Mouse (Mus musculus) intestine, embryonic 16.5 days (tissue): ENCODE measurements around the gene Itgb1bp2. TPM values are rescaled to one million over a fixed set of nuclear protein-coding genes. Genes with fewer than 3 reads are reported as not detected.
"Not testable (repeated sequence)": the region's sequence is repeated elsewhere in the genome, so short reads cannot be mapped to it uniquely, and the experiment has no call there.

Experiments
- ATAC-seq: fragments of 200-750 bp; cut with Nextera tagmentation; 2 replicates; pipeline ENCODE4 v1.8.0; 2017; ENCODE audit warnings: moderate TSS enrichment, moderate library complexity
- H3K27ac ChIP-seq: fragments of 300-500 bp; sonication (generic); 2 replicates; pipeline ENCODE4 v1.5.1; 2014; ENCODE audit warnings: mild to moderate bottlenecking, low read length
- H3K27me3 ChIP-seq: fragments of 300-500 bp; sonication (generic); replicated peaks from 2 replicates; pipeline ENCODE4 v1.6.1; 2014; ENCODE audit warnings: low read length, control low read depth, mixed read lengths; ENCODE audit not compliant: control insufficient read depth, insufficient read depth
- H3K36me3 ChIP-seq: fragments of 300-500 bp; sonication (generic); 2 replicates; pipeline ENCODE4 v1.6.1; 2014; ENCODE audit warnings: low read length, control low read depth; ENCODE audit not compliant: control insufficient read depth, insufficient read depth
- H3K4me1 ChIP-seq: fragments of 300-500 bp; sonication (generic); 2 replicates; pipeline ENCODE4 v1.6.1; 2014; ENCODE audit warnings: low read length, control low read depth, mixed read lengths; ENCODE audit not compliant: control insufficient read depth, insufficient read depth
- H3K4me2 ChIP-seq: fragments of 300-500 bp; sonication (generic); 2 replicates; pipeline ENCODE4 v1.6.1; 2014; ENCODE audit warnings: low read depth, low read length, control low read depth
- H3K4me3 ChIP-seq: fragments of 300-500 bp; sonication (generic); 2 replicates; pipeline ENCODE4 v1.5.1; 2014; ENCODE audit warnings: mild to moderate bottlenecking, low read length
- H3K9ac ChIP-seq: fragments of 300-500 bp; sonication (generic); 2 replicates; pipeline ENCODE4 v1.6.1; 2014; ENCODE audit warnings: low read depth, low read length
- H3K9me3 ChIP-seq: fragments of 300-500 bp; sonication (generic); 2 replicates; pipeline ENCODE4 v1.6.1; 2016; ENCODE audit warnings: low read length, control low read depth; ENCODE audit not compliant: control insufficient read depth
- WGBS: fragments of 180-500 bp; shearing (Covaris S2); extraction: QIAGEN DNeasy Blood & Tissue Kit; methylation state at CpG from one replicate; pipeline ENCODE4 v1.1.7; 2014; 5-methylcytosine and 5-hydroxymethylcytosine counted together
- polyA plus RNA-seq: library from polyadenylated mRNA; unstranded; fragments of >200 nt; fragmentation: Nextera tagmentation; extraction: Ambion mirVana; gene quantifications from 2 replicates; pipeline ENCODE4 v1.2.1, GENCODE M21; 2015

Itgb1bp2 gene
- polyA plus RNA-seq, 1 experiment from 2014 or later, result 1.3 TPM

DNA sequence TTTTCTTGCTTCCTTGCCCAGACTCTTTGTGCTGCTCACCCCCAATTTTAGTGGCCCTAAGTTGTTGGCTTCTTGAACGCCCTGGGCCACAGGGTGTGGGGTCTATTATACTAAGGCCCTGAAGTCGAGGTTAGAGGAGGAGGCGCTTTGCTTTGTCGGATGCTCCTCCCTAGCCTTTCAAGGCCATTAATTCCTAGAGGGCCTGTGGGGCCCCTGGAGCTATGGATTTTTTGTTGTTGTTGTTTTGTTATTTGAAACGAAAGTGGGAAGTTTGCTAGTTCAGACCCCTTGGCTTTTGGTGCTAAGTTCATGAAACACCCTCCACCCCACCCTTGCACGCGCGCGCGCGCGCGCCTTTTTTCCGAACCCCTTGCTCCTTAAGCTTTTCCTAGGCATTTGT, 18.9 kb upstream of the Itgb1bp2 start:
- Histone ChIP-seq H3K36me3 (no peaks in the 10 kb centered on the region), H3K4me2 (peak overlapping the region; percentile 45), H3K4me1 (no peaks in the 10 kb centered on the region), H3K9me3 (no peaks in the 10 kb centered on the region), H3K4me3 (peak overlapping the region; percentile 65), H3K9ac (peak overlapping the region; percentile 86), H3K27ac (peak overlapping the region; percentile 95), H3K27me3 (no peaks in the 10 kb centered on the region)
- 19% methylated on average over 14 of the region's 14 CpGs for WGBS
- peak; percentile 67 for ATAC-seq

DNA sequence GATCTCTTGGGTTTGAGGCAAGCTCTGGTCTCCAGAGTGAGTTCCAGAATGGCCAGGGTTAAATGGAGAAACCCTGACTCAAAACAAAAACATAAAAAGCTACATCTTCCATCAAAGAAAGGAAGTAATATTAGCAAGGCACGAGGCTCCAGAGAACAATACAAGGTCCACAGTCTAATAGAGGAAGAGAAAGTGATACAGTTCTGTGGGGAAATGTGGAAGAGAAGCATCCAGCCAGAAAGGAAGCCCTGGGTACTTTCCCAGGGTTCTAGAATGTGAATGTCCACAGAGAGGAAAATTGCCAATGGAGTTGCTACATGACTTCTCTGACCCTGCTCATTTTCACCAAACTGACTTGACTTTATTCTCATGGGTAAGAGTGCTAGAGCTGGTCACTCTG, 2.3 kb downstream of the Itgb1bp2 start:
- no peaks in the 10 kb centered on the region for H3K4me1 ChIP-seq
- H3K27me3 ChIP-seq, result peaks cover 3% of the 10 kb centered on the region; the same call in 1 of the 2 replicates
- H3K4me3 ChIP-seq, result no peak overlapping the region
- 52% methylated on average over 1 of the region's 1 CpGs for WGBS
- H3K9ac ChIP-seq, result no peak overlapping the region
- no peak for ATAC-seq
- no peak overlapping the region for H3K27ac ChIP-seq
- H3K36me3 ChIP-seq, result 0 out of 2 replicates have a peak, but pooled peaks cover 2% of the 10 kb centered on the region
- no peak overlapping the region for H3K4me2 ChIP-seq
- H3K9me3 ChIP-seq, result no peaks in the 10 kb centered on the region

DNA sequence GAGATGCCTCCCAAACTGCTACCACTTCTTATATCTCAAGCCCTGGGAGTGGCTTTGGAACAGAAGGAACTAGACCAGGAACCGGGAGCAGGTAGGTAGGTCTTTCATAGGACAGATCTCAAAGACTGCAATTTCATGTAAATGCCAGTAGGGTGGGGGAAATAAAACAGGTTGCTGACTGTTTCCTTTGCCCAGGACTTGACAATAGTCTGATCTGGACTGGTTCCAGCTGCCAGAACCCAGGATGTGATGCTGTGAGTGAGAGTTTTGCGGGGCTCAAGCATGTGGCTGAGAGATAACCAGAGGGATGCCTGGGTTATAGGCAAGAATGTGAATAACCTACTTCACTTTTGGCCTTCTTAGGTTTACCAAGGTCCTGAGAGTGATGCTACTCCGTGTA, 2.7 kb downstream of the Itgb1bp2 start:
- H3K36me3 ChIP-seq, result 0 out of 2 replicates have a peak, but pooled peaks cover 2% of the 10 kb centered on the region
- no peak for ATAC-seq
- peaks cover 3% of the 10 kb centered on the region; the same call in 1 of the 2 replicates for H3K27me3 ChIP-seq
- H3K4me1 ChIP-seq, result no peaks in the 10 kb centered on the region
- no peak overlapping the region for H3K27ac ChIP-seq
- no peaks in the 10 kb centered on the region for H3K9me3 ChIP-seq
- WGBS, result 79% methylated on average over 3 of the region's 3 CpGs
- no peak overlapping the region for H3K4me2 ChIP-seq
- H3K4me3 ChIP-seq, result no peak overlapping the region
- H3K9ac ChIP-seq, result no peak overlapping the region

DNA sequence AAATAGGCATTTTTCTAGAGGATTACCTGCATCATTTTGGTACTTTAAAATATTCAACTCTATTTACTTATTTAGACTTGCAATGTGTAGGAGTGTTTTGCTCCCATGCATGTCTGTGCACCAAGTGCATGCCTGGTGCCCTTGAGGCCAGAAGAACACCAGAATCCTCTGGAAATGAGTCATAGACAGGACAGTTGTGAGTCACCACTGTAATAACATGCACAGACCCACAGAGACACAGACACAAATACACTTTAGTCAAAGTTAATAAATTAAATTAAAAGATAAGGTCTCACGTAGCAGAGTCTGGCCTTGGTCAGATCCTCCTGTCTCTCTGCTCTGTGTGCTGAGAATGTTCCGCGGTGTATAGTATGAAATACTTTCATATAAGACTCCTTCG, 23.3 kb downstream of the Itgb1bp2 start:
- ATAC-seq, result no peak
- no peak overlapping the region for H3K9ac ChIP-seq
- H3K36me3 ChIP-seq, result no peaks in the 10 kb centered on the region
- H3K27ac ChIP-seq, result no peak overlapping the region
- no peaks in the 10 kb centered on the region for H3K9me3 ChIP-seq
- H3K4me1 ChIP-seq, result no peaks in the 10 kb centered on the region
- H3K4me3 ChIP-seq, result no peak overlapping the region
- H3K4me2 ChIP-seq, result no peak overlapping the region
- H3K27me3 ChIP-seq, result no peaks in the 10 kb centered on the region
- WGBS, result 87% methylated on average over 4 of the region's 4 CpGs

DNA sequence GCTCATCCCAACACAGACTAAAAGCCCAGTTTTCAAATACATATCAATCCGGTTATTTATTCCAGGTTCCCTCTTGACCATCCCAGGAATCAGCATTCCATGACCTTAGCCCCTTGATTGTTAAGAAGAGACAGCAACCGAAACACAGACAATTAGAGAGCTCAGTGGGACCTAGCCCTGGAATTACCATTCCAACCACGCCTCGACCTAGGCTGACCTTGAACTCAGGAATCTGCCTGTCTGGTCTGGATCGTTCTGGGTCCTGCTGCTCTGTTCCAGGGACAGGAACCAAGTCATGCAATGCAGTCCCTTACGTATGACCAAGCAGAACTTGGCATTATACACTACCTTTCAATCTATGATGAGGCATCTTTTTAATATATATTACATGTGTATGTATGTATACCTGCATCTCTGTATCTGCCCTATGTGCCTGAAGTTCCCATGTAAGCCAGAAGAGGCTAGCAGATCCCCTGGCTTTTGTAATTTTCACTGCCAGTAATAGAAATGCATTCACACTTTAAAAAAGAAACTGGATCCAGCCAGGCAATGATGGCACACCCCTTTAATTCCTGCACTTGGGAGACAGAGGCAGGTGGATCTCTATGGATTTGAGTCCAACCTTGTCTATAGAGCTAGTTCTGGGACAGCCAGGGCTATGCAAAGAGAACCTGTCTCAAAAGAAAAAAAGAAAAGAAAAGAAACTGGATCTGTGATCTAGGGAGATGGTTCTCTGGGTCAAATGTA, 32.9 kb downstream of the Itgb1bp2 start:
- Histone ChIP-seq H3K4me1 (no peaks in the 10 kb centered on the region), H3K36me3 (no peaks in the 10 kb centered on the region), H3K9me3 (no peaks in the 10 kb centered on the region), H3K9ac (no peak overlapping the region), H3K4me2 (no peak overlapping the region), H3K27ac (no peak overlapping the region), H3K4me3 (no peak overlapping the region), H3K27me3 (no peaks in the 10 kb centered on the region)
- WGBS, result 72% methylated on average over 6 of the region's 6 CpGs
- no peak for ATAC-seq

DNA sequence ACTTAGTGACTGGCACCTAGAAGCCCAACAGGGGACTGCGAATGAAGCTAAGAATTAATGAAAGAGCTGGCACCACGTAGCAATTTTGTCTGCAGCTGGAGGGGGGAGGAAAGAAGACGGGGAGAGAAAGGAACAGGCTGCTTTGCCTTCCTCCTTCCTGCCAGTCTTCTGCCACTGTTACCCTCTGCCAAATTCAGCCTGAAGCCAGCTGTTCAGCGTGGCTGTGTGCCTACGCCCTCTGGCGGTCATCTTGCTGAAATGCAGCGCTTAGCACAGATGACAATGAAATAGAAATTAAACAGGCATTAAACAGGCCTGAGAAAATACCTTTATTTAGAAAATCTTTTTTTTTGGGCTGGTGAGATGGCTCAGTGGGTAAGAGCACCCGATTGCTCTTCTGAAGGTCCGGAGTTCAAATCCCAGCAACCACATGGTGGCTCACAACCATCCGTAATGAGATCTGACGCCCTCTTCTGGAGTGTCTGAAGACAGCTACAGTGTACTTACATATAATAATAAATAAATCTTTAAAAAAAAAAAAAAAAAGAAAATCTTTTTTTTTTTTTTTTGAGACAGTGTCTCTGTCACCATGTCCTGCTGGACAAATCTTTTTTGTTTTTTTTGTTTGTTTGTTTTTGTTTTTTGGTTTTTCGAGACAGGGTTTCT, 37.7 kb downstream of the Itgb1bp2 start:
- H3K9ac ChIP-seq, H3K27me3 ChIP-seq, ATAC-seq, H3K36me3 ChIP-seq, H3K4me2 ChIP-seq, H3K4me3 ChIP-seq, H3K27ac ChIP-seq, H3K4me1 ChIP-seq, H3K9me3 ChIP-seq: not testable (repeated sequence)
- WGBS, result 34% methylated on average over 10 of the region's 12 CpGs

Other genes starting within 250 kb of the Itgb1bp2 start
- gene Snx12, start 226.5 kb upstream of the Itgb1bp2 start, polyA plus RNA-seq, result 54.2 and 56.4 TPM in 2 replicates
- 1.6 and 1.8 TPM in 2 replicates for gene Foxo4, start 194.6 kb upstream of the Itgb1bp2 start, polyA plus RNA-seq
- gene Gm614, start 185.1 kb upstream of the Itgb1bp2 start, polyA plus RNA-seq, result not detected in 2 replicates
- 15.6 and 15.7 TPM in 2 replicates for gene Il2rg, start 180.8 kb upstream of the Itgb1bp2 start, polyA plus RNA-seq
- gene Gm20489, start 180.1 kb upstream of the Itgb1bp2 start, polyA plus RNA-seq, result not detected in 2 replicates
- 19.9 and 22.3 TPM in 2 replicates for gene Med12, start 175.1 kb upstream of the Itgb1bp2 start, polyA plus RNA-seq
- 3.6 and 4.1 TPM in 2 replicates for gene Nlgn3, start 149.9 kb upstream of the Itgb1bp2 start, polyA plus RNA-seq
- 119 and 154 TPM in 2 replicates for gene Gjb1, start 72.7 kb upstream of the Itgb1bp2 start, polyA plus RNA-seq
- gene Zmym3, start 28.2 kb upstream of the Itgb1bp2 start, polyA plus RNA-seq, result 18.5 and 19.5 TPM in 2 replicates
- 272 and 304 TPM in 2 replicates for gene Nono, start 19.8 kb upstream of the Itgb1bp2 start, polyA plus RNA-seq
- 8.4 and 9.1 TPM in 2 replicates for gene Taf1, start 83.6 kb downstream of the Itgb1bp2 start, polyA plus RNA-seq
- gene Ogt, start 191.0 kb downstream of the Itgb1bp2 start, polyA plus RNA-seq, result 94.0 and 96.5 TPM in 2 replicates